Mouse (Mus musculus): Measurements from ENCODE around the gene Pld2. TPM values are rescaled to one million over a fixed set of nuclear protein-coding genes. Genes with fewer than 3 reads are reported as not detected.
A peak's percentile ranks its signal among the peaks of the same experiment; 100 is the strongest.
"Not testable (repeated sequence)": the region's sequence is repeated elsewhere in the genome, so short reads cannot be mapped to it uniquely, and the experiment has no call there.

Pld2 gene
- total and polyA plus RNA-seq, 2 experiments: 3.3 to 9.5 TPM

- 25% methylated on average over 10 of the region's 10 CpGs for WGBS
- H3K27me3 ChIP-seq (ENCODE audit: control insufficient read depth, insufficient read depth, low read length): no peaks in the 10 kb centered on the region
- H3K4me3 ChIP-seq (ENCODE audit: insufficient read depth, low read depth, low read length): peak within 1 kb of the TSS; percentile 84
- peak within 1 kb of the TSS; percentile 97 for H3K9ac ChIP-seq (ENCODE audit: low read depth, low read length)
- peak; percentile 92 for DNase-seq (ENCODE audit: extremely low read depth, low read depth, low spot score)
- no peaks in the 10 kb centered on the region; the same call in 1 of the 2 replicates for H3K36me3 ChIP-seq (ENCODE audit: control insufficient read depth, insufficient read depth, low read length)
- peak within 1 kb of the TSS; percentile 99 for H3K27ac ChIP-seq (replicated peaks; ENCODE audit: insufficient read depth, low read depth, low read length)
- peaks cover 13% of the 10 kb centered on the region for H3K4me1 ChIP-seq (ENCODE audit: control insufficient read depth, insufficient read depth, low read length)
- H3K79me2 ChIP-seq (ENCODE audit: control insufficient read depth, insufficient read depth, low read length): peaks cover 5% of the 10 kb centered on the region; the same call in 1 of the 2 replicates
- no peak for TF ChIP-seq CTCF (IDR thresholded peaks at IDR 0.05; ENCODE audit: low read depth, low read length)
- peak; percentile 80 for TF ChIP-seq POLR2A (IDR thresholded peaks at IDR 0.05; ENCODE audit: extremely low read depth, insufficient read depth, low read length)
These were observed 20.9 kb upstream of the Pld2 start, which contains the start of gene Gltpd2 for GRCm38 (mm10) chr11:70518923-70519322. TSS of gene Gltpd2 (plus strand) at chr11:70519196.

GRCm38 (mm10) chr11:70520178-70520769 lies 19.6 kb upstream of the Pld2 start:
- Histone ChIP-seq H3K9ac (ENCODE audit: low read depth, low read length) (peak overlapping the region; percentile 97), H3K27me3 (ENCODE audit: control insufficient read depth, insufficient read depth, low read length) (no peaks in the 10 kb centered on the region), H3K4me1 (ENCODE audit: control insufficient read depth, insufficient read depth, low read length) (peaks cover 13% of the 10 kb centered on the region), H3K79me2 (ENCODE audit: control insufficient read depth, insufficient read depth, low read length) (peaks cover 5% of the 10 kb centered on the region; the same call in 1 of the 2 replicates), H3K27ac (replicated peaks; ENCODE audit: insufficient read depth, low read depth, low read length) (peak overlapping the region; percentile 99), H3K4me3 (ENCODE audit: insufficient read depth, low read depth, low read length) (peak overlapping the region; percentile 84), H3K36me3 (ENCODE audit: control insufficient read depth, insufficient read depth, low read length) (no peaks in the 10 kb centered on the region)
- 12% methylated on average over 41 of the region's 41 CpGs for WGBS
- peak; percentile 60 for DNase-seq (ENCODE audit: extremely low read depth, low read depth, low spot score)
- TF ChIP-seq POLR2A (IDR thresholded peaks at IDR 0.05; ENCODE audit: extremely low read depth, insufficient read depth, low read length): no peak
- peak; percentile 31; the same call in 1 of the 2 replicates for TF ChIP-seq CTCF (IDR thresholded peaks at IDR 0.05; ENCODE audit: low read depth, low read length)

GRCm38 (mm10) chr11:70523306-70523989 lies 16.4 kb upstream of the Pld2 start:
- not testable (repeated sequence) for H3K27me3 ChIP-seq (ENCODE audit: control insufficient read depth, insufficient read depth, low read length); H3K79me2 ChIP-seq (ENCODE audit: control insufficient read depth, insufficient read depth, low read length); H3K9ac ChIP-seq (ENCODE audit: low read depth, low read length); H3K4me3 ChIP-seq (ENCODE audit: insufficient read depth, low read depth, low read length)
- peak; percentile 98 for DNase-seq (ENCODE audit: extremely low read depth, low read depth, low spot score)
- Histone ChIP-seq H3K36me3 (ENCODE audit: control insufficient read depth, insufficient read depth, low read length) (peaks cover 16% of the 10 kb centered on the region), H3K27ac (replicated peaks; ENCODE audit: insufficient read depth, low read depth, low read length) (peak overlapping the region; percentile 94), H3K4me1 (ENCODE audit: control insufficient read depth, insufficient read depth, low read length) (peaks cover 12% of the 10 kb centered on the region)
- WGBS: 50% methylated on average over 8 of the region's 8 CpGs

- DNase-seq (ENCODE audit: extremely low read depth, low read depth, low spot score): peak; percentile 94
- Histone ChIP-seq H3K36me3 (ENCODE audit: control insufficient read depth, insufficient read depth, low read length) (peaks cover 16% of the 10 kb centered on the region), H3K27me3 (ENCODE audit: control insufficient read depth, insufficient read depth, low read length) (no peaks in the 10 kb centered on the region), H3K9ac (ENCODE audit: low read depth, low read length) (peak overlapping the region; percentile 39; the same call in 1 of the 2 replicates), H3K27ac (replicated peaks; ENCODE audit: insufficient read depth, low read depth, low read length) (peak overlapping the region; percentile 61), H3K4me1 (ENCODE audit: control insufficient read depth, insufficient read depth, low read length) (peaks cover 12% of the 10 kb centered on the region), H3K79me2 (ENCODE audit: control insufficient read depth, insufficient read depth, low read length) (peaks cover 5% of the 10 kb centered on the region; the same call in 1 of the 2 replicates), H3K4me3 (ENCODE audit: insufficient read depth, low read depth, low read length) (peak overlapping the region; percentile 18)
- TF ChIP-seq POLR2A (IDR thresholded peaks at IDR 0.05; ENCODE audit: extremely low read depth, insufficient read depth, low read length) (no peak), CTCF (IDR thresholded peaks at IDR 0.05; ENCODE audit: low read depth, low read length) (no peak)
- WGBS: 2% methylated on average over 8 of the region's 8 CpGs
These were observed 15.1 kb upstream of the Pld2 start for GRCm38 (mm10) chr11:70524782-70525181.

- H3K9ac ChIP-seq (ENCODE audit: low read depth, low read length): peak within 1 kb of the TSS; percentile 83
- under 1% methylated on average over 26 of the region's 26 CpGs for WGBS
- peak; percentile 97 for DNase-seq (ENCODE audit: extremely low read depth, low read depth, low spot score)
- H3K4me1 ChIP-seq (ENCODE audit: control insufficient read depth, insufficient read depth, low read length): peaks cover 12% of the 10 kb centered on the region
- peak within 1 kb of the TSS; percentile 61 for H3K27ac ChIP-seq (replicated peaks; ENCODE audit: insufficient read depth, low read depth, low read length)
- H3K27me3 ChIP-seq (ENCODE audit: control insufficient read depth, insufficient read depth, low read length): no peaks in the 10 kb centered on the region
- H3K36me3 ChIP-seq (ENCODE audit: control insufficient read depth, insufficient read depth, low read length): peaks cover 16% of the 10 kb centered on the region
- H3K79me2 ChIP-seq (ENCODE audit: control insufficient read depth, insufficient read depth, low read length): peaks cover 1% of the 10 kb centered on the region; the same call in 1 of the 2 replicates
- no peak for TF ChIP-seq CTCF (IDR thresholded peaks at IDR 0.05; ENCODE audit: low read depth, low read length)
- peak; percentile 77; the same call in 1 of the 2 replicates for TF ChIP-seq POLR2A (IDR thresholded peaks at IDR 0.05; ENCODE audit: extremely low read depth, insufficient read depth, low read length)
- H3K4me3 ChIP-seq (ENCODE audit: insufficient read depth, low read depth, low read length): peak within 1 kb of the TSS; percentile 72
These were observed 14.6 kb upstream of the Pld2 start, which contains the start of gene Psmb6 for GRCm38 (mm10) chr11:70525184-70525678. TSS of gene Psmb6 (plus strand) at chr11:70525367.
